Mouse (Mus musculus): ENCODE measurements around the gene Rps6ka4. TPM values are rescaled to one million over a fixed set of nuclear protein-coding genes. Genes with fewer than 3 reads are reported as not detected.
A peak's percentile ranks its signal among the peaks of the same experiment; 100 is the strongest.

Rps6ka4 gene
- 4.9 and 5.4 TPM in 2 replicates for polyA plus RNA-seq (2016; fragmentation: Nextera tagmentation; extraction: Ambion mirVana)

GRCm38 (mm10) chr19:6840475-6841291 is at the start of gene Rps6ka4:
Gene Rps6ka4 (minus strand): TSS chr19:6840636.
- Histone ChIP-seq H3K27ac (peak within 1 kb of the TSS; percentile 81), H3K4me1 (peaks cover 22% of the 10 kb centered on the region), H3K4me3 (peak within 1 kb of the TSS; percentile 77), H3K9me3 (no peaks in the 10 kb centered on the region), H3K36me3 (replicated peaks) (no peaks in the 10 kb centered on the region), H3K27me3 (ENCODE audit: poor library complexity, severe bottlenecking) (peaks cover 100% of the 10 kb centered on the region)
- peak; percentile 45 for DNase-seq (ENCODE audit: extremely low spot score, low spot score)
- WGBS, result 3% methylated on average over 44 of the region's 44 CpGs

GRCm38 (mm10) chr19:6877965-6878364 is 37.5 kb upstream of the Rps6ka4 start:
- Histone ChIP-seq H3K9me3 (peaks cover 11% of the 10 kb centered on the region), H3K4me1 (no peaks in the 10 kb centered on the region), H3K36me3 (replicated peaks) (no peaks in the 10 kb centered on the region), H3K27ac (no peak overlapping the region), H3K27me3 (ENCODE audit: poor library complexity, severe bottlenecking) (no peaks in the 10 kb centered on the region), H3K4me3 (no peak overlapping the region)
- WGBS, result 83% methylated on average over 4 of the region's 4 CpGs
- no peak for DNase-seq (ENCODE audit: extremely low spot score, low spot score)

- Histone ChIP-seq H3K9me3 (peaks cover 11% of the 10 kb centered on the region), H3K4me1 (no peaks in the 10 kb centered on the region; the same call in 1 of the 2 replicates), H3K4me3 (no peak overlapping the region), H3K27ac (no peak overlapping the region), H3K27me3 (ENCODE audit: poor library complexity, severe bottlenecking) (no peaks in the 10 kb centered on the region), H3K36me3 (replicated peaks) (no peaks in the 10 kb centered on the region)
- no peak for DNase-seq (ENCODE audit: extremely low spot score, low spot score)
Observed at GRCm38 (mm10) chr19:6876799-6877198, 36.4 kb upstream of the Rps6ka4 start.

DNA sequence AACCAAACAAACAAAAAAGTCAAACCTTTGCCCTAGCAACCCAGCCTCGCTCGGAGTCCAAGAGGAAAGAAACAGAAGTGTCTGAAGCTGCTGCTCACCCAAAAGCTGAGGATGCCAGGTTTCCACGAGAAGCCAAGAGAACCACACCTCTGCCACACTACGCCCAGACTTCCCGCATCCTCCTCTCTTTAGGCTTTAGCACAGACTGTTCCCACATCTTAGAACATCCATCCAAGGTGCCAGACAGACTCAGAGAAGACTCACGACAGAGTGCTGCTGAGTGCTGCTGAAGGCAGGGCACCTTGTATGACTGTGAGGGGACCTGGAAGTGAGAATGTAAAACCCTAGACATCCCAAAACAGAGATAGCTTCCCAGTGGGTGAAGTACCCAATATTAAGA is 35.4 kb upstream of the Rps6ka4 start:
- no peak for DNase-seq (ENCODE audit: extremely low spot score, low spot score)
- WGBS, result 88% methylated on average over 6 of the region's 6 CpGs
- Histone ChIP-seq H3K4me3 (no peak overlapping the region), H3K9me3 (peaks cover 9% of the 10 kb centered on the region), H3K27ac (no peak overlapping the region), H3K4me1 (no peaks in the 10 kb centered on the region; the same call in 1 of the 2 replicates), H3K36me3 (replicated peaks) (no peaks in the 10 kb centered on the region), H3K27me3 (ENCODE audit: poor library complexity, severe bottlenecking) (no peaks in the 10 kb centered on the region)

DNA sequence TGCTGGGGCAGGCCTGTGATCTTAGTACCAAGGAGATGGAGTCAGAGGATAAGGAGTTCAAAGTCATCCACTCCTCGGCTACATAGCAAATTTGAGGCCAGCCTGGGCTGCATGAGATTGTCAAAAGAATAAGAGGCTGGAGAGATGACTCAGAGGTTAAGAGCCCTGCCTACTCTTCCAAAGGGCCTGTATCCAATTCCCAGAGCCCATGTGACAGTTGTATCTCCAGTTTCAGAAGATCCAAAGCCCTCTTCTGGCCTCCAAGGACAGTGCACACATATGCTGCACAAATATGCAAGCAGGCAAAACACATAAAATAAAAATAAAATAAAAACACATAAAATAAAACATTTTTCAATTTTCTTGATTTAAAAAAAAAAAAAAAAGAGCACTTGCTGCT is 33.8 kb upstream of the Rps6ka4 start:
- H3K9me3 ChIP-seq, result no peaks in the 10 kb centered on the region
- H3K4me1 ChIP-seq, result peaks cover 3% of the 10 kb centered on the region
- no peaks in the 10 kb centered on the region for H3K27me3 ChIP-seq (ENCODE audit: poor library complexity, severe bottlenecking)
- H3K4me3 ChIP-seq, result no peak overlapping the region
- WGBS, result 91% methylated on average over 1 of the region's 1 CpGs
- no peak for DNase-seq (ENCODE audit: extremely low spot score, low spot score)
- H3K36me3 ChIP-seq (replicated peaks), result no peaks in the 10 kb centered on the region
- H3K27ac ChIP-seq, result no peak overlapping the region

- Histone ChIP-seq H3K4me1 (peaks cover 3% of the 10 kb centered on the region), H3K27me3 (ENCODE audit: poor library complexity, severe bottlenecking) (no peaks in the 10 kb centered on the region), H3K36me3 (replicated peaks) (no peaks in the 10 kb centered on the region), H3K27ac (no peak overlapping the region), H3K9me3 (no peaks in the 10 kb centered on the region), H3K4me3 (no peak overlapping the region)
- WGBS, result 87% methylated on average over 3 of the region's 3 CpGs
- DNase-seq (ENCODE audit: extremely low spot score, low spot score), result no peak
Observed at GRCm38 (mm10) chr19:6872701-6873100, 32.3 kb upstream of the Rps6ka4 start.

GRCm38 (mm10) chr19:6871574-6872271 is 31.3 kb upstream of the Rps6ka4 start:
- WGBS, result 65% methylated on average over 5 of the region's 5 CpGs
- Histone ChIP-seq H3K4me1 (peaks cover 3% of the 10 kb centered on the region), H3K4me3 (no peak overlapping the region), H3K9me3 (no peaks in the 10 kb centered on the region), H3K27me3 (ENCODE audit: poor library complexity, severe bottlenecking) (no peaks in the 10 kb centered on the region), H3K36me3 (replicated peaks) (no peaks in the 10 kb centered on the region), H3K27ac (0 out of 2 replicates have a peak overlapping the region, but pooled peaks have one; percentile 16)
- no peak for DNase-seq (ENCODE audit: extremely low spot score, low spot score)

DNA sequence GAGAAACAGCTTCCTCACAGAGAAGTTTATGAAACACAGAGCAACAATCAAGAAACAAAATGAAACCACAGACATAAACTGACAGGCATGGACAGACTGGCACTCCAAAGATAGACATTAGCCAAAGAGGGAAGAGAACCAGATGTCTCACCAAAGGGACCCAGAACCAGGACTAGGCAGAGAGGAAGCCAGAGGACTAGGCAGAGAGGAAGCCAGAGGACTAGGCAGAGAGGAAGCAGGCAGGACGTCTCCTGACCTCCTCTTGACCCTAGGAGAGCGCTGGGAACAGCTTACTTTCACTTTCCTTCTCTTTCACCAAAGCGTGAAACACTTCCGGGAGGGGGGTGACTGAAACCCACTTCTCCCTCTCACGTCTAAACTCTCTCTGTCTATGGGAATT is 28.9 kb upstream of the Rps6ka4 start:
- H3K4me3 ChIP-seq, result no peak overlapping the region
- WGBS, result 11% methylated on average over 5 of the region's 5 CpGs
- H3K4me1 ChIP-seq, result peaks cover 3% of the 10 kb centered on the region
- no peak for DNase-seq (ENCODE audit: extremely low spot score, low spot score)
- H3K27ac ChIP-seq, result no peak overlapping the region
- H3K27me3 ChIP-seq (ENCODE audit: poor library complexity, severe bottlenecking), result no peaks in the 10 kb centered on the region
- H3K36me3 ChIP-seq (replicated peaks), result no peaks in the 10 kb centered on the region
- no peaks in the 10 kb centered on the region for H3K9me3 ChIP-seq

DNA sequence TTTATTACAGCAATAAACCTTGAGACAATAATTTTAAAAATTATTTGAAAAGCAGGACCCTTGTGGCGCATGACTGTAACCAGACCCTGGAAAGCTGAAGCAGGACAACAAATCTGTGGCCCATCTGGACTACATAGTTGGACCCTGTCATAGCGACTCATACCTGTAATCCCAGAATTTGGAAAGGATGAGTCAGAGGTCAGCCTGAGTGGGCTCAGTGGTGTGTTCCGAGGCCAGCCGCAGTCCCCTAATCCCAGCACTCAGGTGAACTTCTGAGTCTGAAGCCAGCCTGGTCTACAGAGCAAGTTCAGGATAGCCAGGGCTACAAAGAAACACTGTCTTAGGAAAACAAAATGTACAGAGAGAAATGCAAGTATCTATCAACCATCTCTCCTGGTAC is 21.0 kb upstream of the Rps6ka4 start:
- H3K4me3 ChIP-seq, result no peak overlapping the region
- peaks cover 15% of the 10 kb centered on the region for H3K4me1 ChIP-seq
- no peak overlapping the region for H3K27ac ChIP-seq
- H3K9me3 ChIP-seq, result no peaks in the 10 kb centered on the region
- H3K27me3 ChIP-seq (ENCODE audit: poor library complexity, severe bottlenecking), result 0 out of 2 replicates have a peak, but pooled peaks cover 3% of the 10 kb centered on the region
- H3K36me3 ChIP-seq (replicated peaks), result no peaks in the 10 kb centered on the region
- 96% methylated on average over 4 of the region's 4 CpGs for WGBS
- DNase-seq (ENCODE audit: extremely low spot score, low spot score), result no peak

- no peak for DNase-seq (ENCODE audit: extremely low spot score, low spot score)
- Histone ChIP-seq H3K27me3 (ENCODE audit: poor library complexity, severe bottlenecking) (peaks cover 11% of the 10 kb centered on the region), H3K4me1 (peaks cover 23% of the 10 kb centered on the region), H3K27ac (no peak overlapping the region), H3K36me3 (replicated peaks) (no peaks in the 10 kb centered on the region), H3K9me3 (no peaks in the 10 kb centered on the region), H3K4me3 (no peak overlapping the region)
- WGBS, result 88% methylated on average over 6 of the region's 6 CpGs
Observed at GRCm38 (mm10) chr19:6860706-6861105, 20.3 kb upstream of the Rps6ka4 start.

DNA sequence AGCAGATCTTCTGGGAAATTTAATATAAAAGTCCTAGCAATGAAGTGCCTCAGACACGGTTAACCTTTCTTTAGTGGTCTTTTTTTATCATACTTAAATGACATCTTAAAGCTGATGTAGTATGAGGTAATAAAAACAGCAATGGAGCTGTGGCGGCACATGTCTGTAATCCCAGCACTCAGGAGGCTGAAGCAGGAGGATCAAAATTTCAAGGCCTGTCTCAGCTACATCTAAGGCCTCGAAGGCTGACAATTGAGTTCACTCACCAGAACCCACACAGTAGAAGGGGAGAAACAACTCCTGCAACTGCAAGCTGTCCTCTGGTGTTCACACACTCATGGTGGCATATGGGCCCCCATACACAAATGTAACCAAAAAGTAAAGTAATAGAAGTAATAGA is 19.5 kb upstream of the Rps6ka4 start:
- WGBS, result 88% methylated on average over 3 of the region's 3 CpGs
- no peaks in the 10 kb centered on the region for H3K9me3 ChIP-seq
- H3K4me3 ChIP-seq, result no peak overlapping the region
- H3K4me1 ChIP-seq, result peaks cover 30% of the 10 kb centered on the region
- no peak for DNase-seq (ENCODE audit: extremely low spot score, low spot score)
- no peak overlapping the region for H3K27ac ChIP-seq
- no peaks in the 10 kb centered on the region for H3K36me3 ChIP-seq (replicated peaks)
- H3K27me3 ChIP-seq (ENCODE audit: poor library complexity, severe bottlenecking), result peaks cover 18% of the 10 kb centered on the region

DNA sequence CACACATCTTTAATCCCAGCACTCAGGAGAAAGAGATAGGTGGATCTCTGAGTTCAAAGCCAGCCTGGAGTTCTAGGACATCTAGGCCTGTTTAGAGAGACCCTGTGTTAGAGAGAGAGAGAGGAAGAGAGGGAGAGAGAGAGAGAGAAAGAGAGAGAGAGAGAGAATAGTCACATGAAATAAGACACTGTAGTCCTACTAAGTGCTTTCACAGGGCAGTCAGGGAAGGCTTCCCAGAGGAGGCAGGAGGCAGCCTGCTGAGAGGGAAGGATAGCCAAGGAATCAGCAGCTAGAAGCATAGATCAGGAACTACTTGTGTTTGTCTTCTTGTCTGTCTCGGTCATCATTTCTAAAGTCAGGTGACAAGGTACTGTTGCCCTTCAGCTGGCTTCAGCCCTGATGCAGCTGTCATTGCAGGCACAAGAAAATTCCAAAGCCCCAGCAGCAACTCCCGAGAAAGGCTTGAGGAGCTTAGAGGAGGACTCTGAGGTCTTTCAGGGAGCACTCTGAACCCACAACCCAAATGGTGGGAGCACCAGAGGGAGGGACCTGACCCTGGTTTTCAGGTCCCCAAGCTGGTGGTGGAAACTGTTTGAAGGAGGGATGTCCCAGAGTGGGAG is 18.7 kb upstream of the Rps6ka4 start:
- H3K36me3 ChIP-seq (replicated peaks), result no peaks in the 10 kb centered on the region
- H3K9me3 ChIP-seq, result no peaks in the 10 kb centered on the region
- H3K4me3 ChIP-seq, result no peak overlapping the region
- 80% methylated on average over 2 of the region's 2 CpGs for WGBS
- H3K27ac ChIP-seq, result no peak overlapping the region
- H3K27me3 ChIP-seq (ENCODE audit: poor library complexity, severe bottlenecking), result peaks cover 26% of the 10 kb centered on the region
- peaks cover 35% of the 10 kb centered on the region for H3K4me1 ChIP-seq
- DNase-seq (ENCODE audit: extremely low spot score, low spot score), result no peak

DNA sequence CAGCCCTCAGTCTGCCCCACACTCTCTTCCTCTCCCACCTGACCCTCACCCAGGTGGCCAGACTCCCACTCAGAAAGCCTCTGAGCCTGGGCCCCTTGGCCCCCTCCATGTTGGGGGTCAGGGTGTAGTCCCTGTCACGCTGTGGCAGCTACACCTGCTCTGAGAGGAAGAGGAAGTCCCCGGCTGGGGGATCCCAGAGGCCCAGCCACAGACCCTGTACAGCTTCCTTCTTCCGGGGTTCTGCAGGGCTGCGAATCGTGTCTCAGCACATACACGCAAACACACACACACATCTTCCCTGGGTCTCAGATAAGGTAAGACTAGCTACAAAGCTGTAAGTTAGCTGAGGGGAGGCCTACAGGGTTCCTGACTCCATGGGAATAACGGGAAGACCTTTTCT is 17.6 kb upstream of the Rps6ka4 start, which contains the start of gene Ccdc88b:
Ccdc88b (minus strand) TSS at position 181 of the 400 bp plus-strand sequence.
- peaks cover 37% of the 10 kb centered on the region for H3K27me3 ChIP-seq (ENCODE audit: poor library complexity, severe bottlenecking)
- no peaks in the 10 kb centered on the region for H3K9me3 ChIP-seq
- H3K4me3 ChIP-seq, result no peak within 1 kb of the TSS
- no peak within 1 kb of the TSS for H3K27ac ChIP-seq
- 84% methylated on average over 7 of the region's 7 CpGs for WGBS
- H3K4me1 ChIP-seq, result peaks cover 36% of the 10 kb centered on the region
- H3K36me3 ChIP-seq (replicated peaks), result no peaks in the 10 kb centered on the region
- no peak for DNase-seq (ENCODE audit: extremely low spot score, low spot score)

Measured in forebrain, embryonic 10.5 days (tissue).